Mouse (Mus musculus) splenic B cell, adult 2 months (primary cell): ENCODE measurements around the gene Smim14.
A peak's percentile ranks its signal among the peaks of the same experiment; 100 is the strongest.

Experiments
- DNase-seq: peaks from one replicate; pipeline ENCODE4 v3.0.0-alpha.2; 2011; ENCODE audit warnings: low read depth, low spot score
- H3K27me3 ChIP-seq: 2 replicates; pipeline ENCODE4 v1.6.1; 2012; ENCODE audit warnings: mild to moderate bottlenecking, low read length, moderate library complexity, mixed read lengths; ENCODE audit not compliant: control insufficient read depth, poor library complexity, insufficient read depth, severe bottlenecking
- H3K36me3 ChIP-seq: 2 replicates; pipeline ENCODE4 v1.6.1; 2012; ENCODE audit warnings: mild to moderate bottlenecking, low read length, moderate library complexity, mixed read lengths; ENCODE audit not compliant: control insufficient read depth, poor library complexity, insufficient read depth, severe bottlenecking

Gene Smim14

DNA sequence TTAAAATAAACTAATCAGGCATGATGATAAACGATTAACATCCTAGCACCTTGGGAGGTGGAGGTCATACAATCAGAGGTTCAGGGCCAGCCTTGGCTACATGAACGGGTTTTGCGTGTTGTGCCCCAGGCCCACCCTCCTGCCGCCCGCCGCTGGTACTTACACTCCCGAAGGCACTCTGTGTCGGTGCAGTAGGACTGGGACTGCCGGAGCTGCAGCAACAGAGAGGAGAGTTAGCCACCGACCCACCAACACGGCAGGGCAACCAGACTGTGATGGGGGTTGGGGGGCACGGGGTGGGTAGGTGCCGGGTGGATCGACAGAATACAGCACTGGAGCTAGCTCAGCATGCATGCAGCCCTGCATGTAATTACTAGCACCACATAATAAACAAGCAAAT, 76.6 kb downstream of the Smim14 start:
- no peak for DNase-seq
- H3K36me3 ChIP-seq = peaks cover 21% of the 10 kb centered on the region
- no peaks in the 10 kb centered on the region for H3K27me3 ChIP-seq

DNA sequence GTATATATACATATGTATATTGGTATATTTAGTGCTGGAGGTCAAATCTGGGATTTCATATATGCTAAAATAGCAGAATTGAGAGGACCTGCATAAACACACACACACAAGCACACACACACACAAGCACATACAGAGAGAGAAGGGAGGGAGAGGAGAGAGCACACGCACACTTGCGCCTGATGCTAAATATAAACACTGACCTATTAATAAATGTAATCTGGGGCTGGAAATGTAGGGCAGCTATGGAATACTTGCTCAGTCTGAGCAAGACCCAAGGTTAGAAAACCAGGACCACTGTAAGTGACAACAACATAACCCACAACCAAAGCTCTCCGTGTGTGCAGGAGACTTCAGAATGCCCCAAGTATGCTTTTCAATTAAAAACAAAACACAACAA, 77.5 kb downstream of the Smim14 start:
- Histone ChIP-seq H3K36me3 (peaks cover 20% of the 10 kb centered on the region), H3K27me3 (no peaks in the 10 kb centered on the region)
- DNase-seq = no peak

DNA sequence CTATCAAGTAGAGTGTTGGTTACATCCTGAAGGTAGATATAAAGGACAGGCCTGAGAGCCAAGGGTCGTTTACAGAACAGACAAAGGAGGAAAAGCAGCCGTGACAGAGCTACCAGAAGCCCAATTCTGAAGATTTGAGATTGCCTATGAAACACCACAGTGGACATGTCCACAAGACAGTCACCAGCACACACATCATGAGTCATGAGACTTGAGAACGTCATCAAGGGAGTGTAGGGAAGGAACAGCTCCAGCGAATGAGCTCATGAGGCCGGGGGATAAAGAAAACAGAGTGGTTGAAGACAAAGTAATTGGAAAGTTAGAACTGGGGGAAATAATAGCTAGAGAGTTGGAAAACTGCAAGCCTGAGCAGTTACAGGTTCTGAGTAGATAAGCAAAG, 79.1 kb downstream of the Smim14 start:
- DNase-seq = no peak

DNA sequence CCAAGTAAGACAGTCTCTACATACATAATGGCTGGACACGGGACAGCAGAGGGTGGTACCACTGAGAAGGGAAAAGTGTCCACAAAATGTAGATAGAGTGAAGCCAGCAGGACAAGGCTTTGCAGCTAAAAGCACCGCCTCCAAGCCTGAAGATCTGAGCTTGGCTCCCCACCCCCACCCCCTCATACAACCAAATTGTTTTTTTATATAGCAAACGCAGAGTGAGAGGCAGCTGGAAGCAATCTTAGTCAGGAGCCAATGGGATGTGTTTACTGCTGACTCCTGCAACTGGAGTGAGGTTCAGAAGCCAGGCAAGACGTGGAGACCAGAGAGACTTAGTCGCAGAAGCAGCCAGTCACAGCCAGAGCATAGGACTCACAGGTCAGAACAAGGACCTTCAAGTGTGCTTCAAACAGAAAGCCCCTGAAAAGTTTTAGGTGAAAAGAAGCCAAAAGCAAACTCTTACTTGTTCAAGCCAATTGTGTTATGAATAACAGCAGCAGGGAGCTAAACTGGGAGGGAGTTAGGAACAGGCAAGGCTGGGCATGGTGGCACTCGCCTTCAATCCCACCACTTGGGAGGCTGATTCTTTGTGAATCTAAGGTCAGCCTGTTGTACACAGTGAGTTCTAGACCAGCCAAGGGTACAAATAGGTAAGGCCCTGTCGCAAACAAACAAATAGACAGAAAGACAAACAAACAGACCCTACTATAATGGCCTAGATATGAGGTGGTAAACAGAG, 79.7 kb downstream of the Smim14 start:
- no peaks in the 10 kb centered on the region for H3K27me3 ChIP-seq
- peaks cover 16% of the 10 kb centered on the region for H3K36me3 ChIP-seq
- no peak for DNase-seq

More for the DNA sequence above, 79.1 kb downstream of the Smim14 start:
- H3K27me3 ChIP-seq = no peaks in the 10 kb centered on the region
- H3K36me3 ChIP-seq = peaks cover 15% of the 10 kb centered on the region

DNA sequence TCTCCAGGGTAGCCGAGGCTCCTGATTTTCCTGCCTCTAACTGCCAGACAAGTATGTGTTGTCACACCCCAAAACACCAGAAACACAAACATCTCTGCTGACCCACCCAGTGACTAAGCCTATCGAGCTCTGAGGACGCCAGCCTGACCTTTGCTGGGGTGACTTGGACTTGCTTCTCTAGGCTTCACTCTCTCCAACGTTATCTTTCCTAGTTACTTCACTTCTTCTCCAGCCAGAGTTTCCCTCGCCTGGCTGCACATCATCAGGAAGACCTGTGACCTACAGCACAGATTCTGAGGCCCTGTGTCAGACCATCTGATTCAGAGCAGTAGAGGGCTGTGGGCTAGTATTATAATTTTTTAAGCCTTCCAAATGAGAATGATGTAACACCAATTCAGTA, 82.2 kb downstream of the Smim14 start:
- Histone ChIP-seq H3K36me3 (peaks cover 16% of the 10 kb centered on the region), H3K27me3 (no peaks in the 10 kb centered on the region)
- DNase-seq = no peak

DNA sequence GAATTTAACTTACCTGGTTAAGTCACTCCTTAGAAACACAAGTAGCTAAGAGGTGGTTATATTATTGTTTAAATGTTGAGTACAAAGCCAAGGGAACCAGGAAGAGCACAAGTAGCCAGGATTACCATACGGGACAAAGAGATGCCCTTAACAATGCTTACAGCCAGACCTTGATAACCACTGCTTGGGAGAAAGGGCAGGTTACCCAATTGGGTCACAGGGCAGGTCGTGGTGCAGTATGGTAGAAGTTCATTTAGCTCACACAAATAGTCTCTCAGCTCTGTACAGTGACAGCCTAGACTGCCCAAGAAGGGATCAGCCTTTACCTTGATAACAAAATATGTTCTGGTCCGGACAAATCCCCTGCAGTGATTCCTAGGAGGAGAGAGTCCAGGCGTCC, 88.0 kb downstream of the Smim14 start:
- H3K36me3 ChIP-seq = peaks cover 15% of the 10 kb centered on the region
- no peaks in the 10 kb centered on the region for H3K27me3 ChIP-seq
- no peak for DNase-seq

DNA sequence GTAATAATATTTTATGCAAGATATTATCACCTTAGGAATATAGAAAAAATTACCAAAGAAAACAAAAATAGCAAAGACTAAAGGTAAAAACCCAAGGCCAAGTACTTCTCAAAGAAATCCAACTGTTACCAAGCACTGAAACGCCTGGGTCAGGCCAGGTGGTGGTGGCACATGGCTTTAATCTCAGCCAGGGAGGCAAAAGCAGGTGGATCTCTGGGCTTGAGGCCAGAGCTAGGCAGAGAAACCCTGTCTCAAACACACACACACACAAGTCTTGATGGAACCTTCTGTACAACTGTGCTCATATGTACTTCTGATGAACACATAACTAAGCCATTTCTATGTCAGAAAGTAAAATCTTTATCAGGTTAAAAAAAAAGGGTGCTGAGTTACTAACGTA, 89.2 kb downstream of the Smim14 start:
- Histone ChIP-seq H3K27me3 (no peaks in the 10 kb centered on the region), H3K36me3 (peaks cover 12% of the 10 kb centered on the region)
- DNase-seq = no peak

DNA sequence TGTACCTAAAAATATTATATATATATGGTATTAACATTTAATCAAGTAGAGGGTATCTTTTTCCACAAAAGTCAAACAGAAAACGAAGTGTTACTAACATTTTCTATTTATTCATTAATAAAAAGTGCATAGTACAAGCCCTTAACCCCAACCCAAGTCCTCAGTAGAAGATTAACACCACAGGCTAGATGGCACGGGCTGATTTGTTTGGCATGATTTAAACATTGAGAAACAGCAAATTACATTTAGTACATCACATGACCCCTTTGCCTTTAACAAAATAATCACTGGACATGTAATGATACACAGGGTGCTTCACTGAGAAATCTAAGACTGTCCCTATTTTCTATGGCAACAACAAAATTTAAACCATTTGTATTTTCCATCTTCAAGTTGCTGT, 90.2 kb downstream of the Smim14 start:
- no peak for DNase-seq
- H3K36me3 ChIP-seq = peaks cover 9% of the 10 kb centered on the region
- H3K27me3 ChIP-seq = no peaks in the 10 kb centered on the region

DNA sequence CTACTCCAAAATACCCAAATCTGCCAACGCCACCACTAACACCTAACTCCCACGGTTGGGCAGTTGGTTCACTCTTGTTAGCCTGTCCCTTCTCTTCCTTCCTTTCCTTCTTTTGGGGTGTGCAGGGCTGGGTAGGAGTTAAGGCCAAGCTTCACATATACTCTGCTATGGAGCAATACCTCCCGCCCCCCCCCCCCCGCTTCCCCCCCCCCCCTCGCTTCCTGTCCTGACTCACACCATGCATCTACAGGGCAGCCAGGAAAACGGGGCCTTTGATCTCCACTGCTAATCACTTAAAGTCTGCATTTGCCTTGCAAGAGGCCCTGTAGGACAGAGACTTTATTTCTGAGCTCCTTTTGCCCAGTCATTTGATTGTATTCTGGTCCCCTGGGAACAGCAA, 92.0 kb downstream of the Smim14 start:
- peaks cover 9% of the 10 kb centered on the region for H3K36me3 ChIP-seq
- no peak for DNase-seq
- H3K27me3 ChIP-seq = no peaks in the 10 kb centered on the region

DNA sequence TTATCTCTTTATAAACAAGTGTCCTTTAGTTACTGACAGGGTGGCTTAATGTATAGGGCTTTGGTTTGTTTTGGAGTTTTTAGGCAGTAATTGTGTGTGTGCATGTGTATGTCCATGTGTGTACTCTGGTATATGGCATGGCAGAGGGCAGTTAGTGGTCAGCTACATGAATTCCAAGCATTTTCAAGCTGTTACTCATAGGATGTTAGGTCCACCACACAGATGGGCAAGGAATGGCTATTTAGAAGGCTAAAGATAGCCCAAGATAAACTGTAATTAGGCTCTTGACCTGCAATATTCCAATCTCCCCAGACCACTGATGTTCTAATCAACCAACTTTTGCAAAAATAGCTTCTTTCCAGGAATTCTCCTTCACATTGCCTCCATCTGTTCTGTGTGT, 98.9 kb downstream of the Smim14 start:
- no peak for DNase-seq
- H3K27me3 ChIP-seq = no peaks in the 10 kb centered on the region

DNA sequence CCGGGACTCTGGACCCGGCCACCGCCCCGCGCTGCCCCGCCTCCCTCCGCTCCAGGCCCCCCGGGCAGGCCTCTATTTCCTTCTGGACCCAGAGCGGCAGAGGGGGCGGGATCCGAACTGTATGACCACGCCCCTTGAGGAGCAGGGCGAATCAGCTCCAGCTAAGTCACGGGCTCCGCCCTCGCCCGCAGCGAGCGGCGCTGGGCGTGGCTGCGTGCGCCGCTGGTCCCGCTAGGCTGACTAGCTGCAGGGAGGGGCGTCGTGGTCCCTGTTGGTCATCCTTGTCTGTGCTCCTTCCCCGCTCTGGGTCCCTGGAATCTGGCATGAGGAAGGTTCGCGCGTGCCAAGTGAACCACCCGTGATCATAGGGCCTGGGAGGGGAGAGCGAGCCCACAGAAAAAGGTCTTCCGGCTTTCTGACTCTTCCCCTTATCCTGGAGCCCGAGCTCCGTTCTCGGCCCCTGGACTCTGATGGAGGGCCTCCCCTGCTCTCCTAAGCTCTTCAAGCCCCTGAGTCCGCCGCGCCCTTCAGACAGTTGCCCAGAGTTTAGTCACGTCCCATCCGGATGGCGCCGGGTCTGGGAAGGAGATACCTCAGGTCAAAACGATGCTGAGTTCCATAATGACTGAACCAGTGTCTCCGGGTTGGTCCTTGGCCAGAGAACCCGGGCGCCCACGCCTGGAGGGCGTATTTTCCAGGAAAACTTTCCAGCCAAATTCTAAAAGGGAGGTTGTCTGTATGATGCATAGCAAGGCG, 101.0 kb downstream of the Smim14 start, which contains the start of gene Ugdh:
Ugdh (minus strand) TSS at position 144 of the 756 bp plus-strand sequence.
- peak; percentile 96 for DNase-seq
- H3K27me3 ChIP-seq = no peaks in the 10 kb centered on the region
- H3K36me3 ChIP-seq = no peaks in the 10 kb centered on the region

More for the DNA sequence above, 98.9 kb downstream of the Smim14 start:
- H3K36me3 ChIP-seq = no peaks in the 10 kb centered on the region

DNA sequence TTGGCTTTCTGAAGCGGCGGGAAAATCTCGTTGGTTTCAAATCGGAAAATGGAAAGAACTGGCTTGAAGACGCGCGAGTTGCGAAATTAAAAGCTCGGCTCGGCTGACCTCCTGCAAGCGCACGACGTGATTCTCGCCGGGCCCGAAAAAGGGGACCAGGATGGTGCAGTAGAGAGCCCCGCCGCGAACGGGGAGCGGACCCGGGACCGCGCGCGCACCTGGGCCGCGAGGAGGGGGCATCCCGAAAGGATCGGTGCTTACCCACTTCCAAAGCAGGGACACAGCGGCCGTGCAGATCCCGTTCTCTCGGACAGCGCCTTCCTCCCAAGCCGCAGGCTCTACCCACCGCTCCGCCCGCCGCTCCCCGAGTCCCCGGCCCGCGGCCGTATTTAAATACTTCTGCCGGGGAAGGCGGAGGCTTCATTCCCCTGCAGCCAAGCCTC, 101.6 kb downstream of the Smim14 start:
- no peak for DNase-seq
- Histone ChIP-seq H3K27me3 (no peaks in the 10 kb centered on the region), H3K36me3 (no peaks in the 10 kb centered on the region)

DNA sequence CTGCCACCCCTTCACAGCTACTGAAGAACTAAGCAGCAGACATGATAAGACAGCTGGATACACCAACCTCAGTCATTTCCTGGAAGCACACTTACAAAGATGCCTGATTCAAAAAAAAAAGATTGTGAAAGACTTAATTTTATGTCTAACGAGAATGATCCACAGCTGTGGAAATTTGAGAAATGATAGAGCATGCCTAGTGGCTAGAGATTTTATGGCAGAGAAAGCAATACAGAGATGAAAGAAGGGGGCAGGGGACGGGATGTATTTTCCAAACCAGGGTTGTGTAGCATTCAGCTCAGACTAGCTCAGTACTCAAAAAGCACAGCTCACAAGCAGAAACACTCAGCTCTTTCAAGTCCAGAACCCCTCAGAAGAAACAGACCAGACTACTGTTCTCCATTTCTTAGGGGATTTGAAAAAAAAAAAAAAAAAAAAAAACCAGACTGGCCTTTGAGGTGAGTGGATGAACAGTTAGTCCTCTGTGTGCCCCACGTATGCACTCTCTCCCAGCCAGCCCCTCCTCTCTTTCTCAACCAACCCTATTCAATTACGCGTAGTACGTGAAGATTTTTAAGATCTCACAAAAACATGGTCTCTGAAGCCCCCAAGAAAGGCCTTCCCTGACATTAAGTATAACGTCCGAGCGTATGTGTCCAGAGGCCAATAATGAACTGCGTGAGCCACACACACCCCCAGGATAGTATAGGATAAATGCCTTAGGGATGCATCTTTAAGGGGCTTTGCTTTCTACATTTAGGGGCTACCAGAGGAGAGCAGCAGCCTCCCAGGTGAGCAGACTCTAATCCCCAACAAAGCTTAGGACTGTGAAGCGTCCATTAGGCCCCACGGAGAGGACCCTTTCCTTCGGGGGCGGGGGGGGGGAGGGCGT, 102.3 kb downstream of the Smim14 start:
- no peak for DNase-seq
- H3K27me3 ChIP-seq = no peaks in the 10 kb centered on the region
- no peaks in the 10 kb centered on the region for H3K36me3 ChIP-seq

DNA sequence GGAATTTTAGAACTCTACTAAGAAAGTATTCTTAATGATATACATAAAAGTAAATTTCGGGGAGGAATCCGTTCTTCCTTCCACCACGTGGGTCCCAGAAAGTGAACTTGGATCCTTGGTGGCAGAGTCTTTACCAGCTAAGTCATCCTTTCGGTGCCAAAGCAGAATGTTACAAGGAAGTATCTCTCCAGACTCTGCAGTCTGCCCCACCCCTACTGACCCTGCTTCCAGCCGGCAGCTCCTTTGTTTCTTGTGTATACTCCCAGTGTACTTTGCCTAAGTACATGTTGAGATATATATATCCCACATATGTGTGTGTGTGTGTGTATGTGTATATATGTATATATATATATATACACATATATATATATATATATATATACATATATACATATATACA, 107.5 kb downstream of the Smim14 start:
- peaks cover 3% of the 10 kb centered on the region; the same call in 1 of the 2 replicates for H3K36me3 ChIP-seq
- no peak for DNase-seq
- H3K27me3 ChIP-seq = no peaks in the 10 kb centered on the region
